Mouse (Mus musculus) stomach, postnatal 0 days (tissue): ENCODE results near the gene Tnfsf10.

ENCODE experiments used
- CTCF ChIP-seq: IDR thresholded peaks from 2 replicates; pipeline ENCODE4 v1.5.1; 2016; ENCODE audit warnings: antibody characterized with exemption, low read depth, mild to moderate bottlenecking, moderate library complexity
- EP300 ChIP-seq: optimal IDR thresholded peaks from 2 replicates; pipeline ENCODE3; 2016; ENCODE audit warnings: antibody characterized with exemption

DNA sequence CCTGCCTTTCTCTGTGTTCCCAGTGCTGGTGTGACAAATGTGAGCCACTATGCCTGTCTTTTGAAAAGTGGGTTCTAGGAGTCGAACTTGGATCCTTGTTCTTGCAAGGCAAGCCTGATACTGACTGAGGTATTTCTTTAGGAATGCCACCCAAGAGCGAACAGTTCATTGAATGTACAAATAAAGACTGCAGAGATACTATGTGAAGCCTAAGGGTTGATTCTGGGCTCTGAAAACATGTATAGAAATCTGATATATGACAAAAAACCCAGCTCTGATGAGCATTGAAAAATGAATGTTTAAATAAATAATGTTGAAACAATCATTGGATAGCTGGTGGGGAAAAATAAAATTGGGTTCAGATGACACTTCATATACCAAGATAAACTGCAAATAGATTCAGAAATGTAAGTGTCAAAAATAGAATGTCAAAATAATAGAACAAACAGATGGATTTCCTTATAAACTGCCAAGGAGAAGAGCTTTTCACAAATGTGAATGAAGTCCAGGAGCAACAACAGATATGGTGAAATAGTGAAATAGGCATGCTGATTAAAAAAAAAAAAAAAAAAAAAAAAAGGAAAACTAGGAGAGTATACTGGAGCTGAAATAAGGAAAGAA lies 42.4 kb downstream of the Tnfsf10 start:
- TF ChIP-seq EP300 (no peak), CTCF (no peak)
